Mouse (Mus musculus) kidney, postnatal 25 days (tissue): Measurements from ENCODE around the gene Ypel2.

ENCODE experiments used
- DNase-seq, 2 experiments: peaks; one replicate each; pipeline ENCODE4 v3.0.0; 2021; ENCODE audit warnings: mixed read lengths in 2 of 2

Ypel2 gene

DNA sequence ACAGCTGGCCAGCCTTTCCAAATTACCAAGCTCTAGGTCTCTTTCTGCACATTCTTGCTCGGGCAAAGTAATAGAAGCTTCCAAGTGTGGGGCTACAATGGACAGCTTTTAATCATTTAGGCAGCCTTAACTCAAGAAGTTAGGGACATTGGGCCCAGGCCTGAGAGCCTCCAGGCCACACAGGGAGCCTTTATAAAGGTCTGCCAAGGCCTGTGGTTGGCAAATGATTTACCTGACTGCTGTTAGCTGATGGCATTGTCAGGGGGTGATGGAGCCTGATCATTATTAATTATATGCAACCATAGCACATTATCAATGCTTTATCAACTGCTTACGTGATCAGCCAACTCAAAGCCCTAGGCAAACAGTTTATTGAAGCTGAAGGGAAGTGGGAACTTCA, 33.2 kb downstream of the Ypel2 start:
- peak; percentile 65 to 78 for DNase-seq

DNA sequence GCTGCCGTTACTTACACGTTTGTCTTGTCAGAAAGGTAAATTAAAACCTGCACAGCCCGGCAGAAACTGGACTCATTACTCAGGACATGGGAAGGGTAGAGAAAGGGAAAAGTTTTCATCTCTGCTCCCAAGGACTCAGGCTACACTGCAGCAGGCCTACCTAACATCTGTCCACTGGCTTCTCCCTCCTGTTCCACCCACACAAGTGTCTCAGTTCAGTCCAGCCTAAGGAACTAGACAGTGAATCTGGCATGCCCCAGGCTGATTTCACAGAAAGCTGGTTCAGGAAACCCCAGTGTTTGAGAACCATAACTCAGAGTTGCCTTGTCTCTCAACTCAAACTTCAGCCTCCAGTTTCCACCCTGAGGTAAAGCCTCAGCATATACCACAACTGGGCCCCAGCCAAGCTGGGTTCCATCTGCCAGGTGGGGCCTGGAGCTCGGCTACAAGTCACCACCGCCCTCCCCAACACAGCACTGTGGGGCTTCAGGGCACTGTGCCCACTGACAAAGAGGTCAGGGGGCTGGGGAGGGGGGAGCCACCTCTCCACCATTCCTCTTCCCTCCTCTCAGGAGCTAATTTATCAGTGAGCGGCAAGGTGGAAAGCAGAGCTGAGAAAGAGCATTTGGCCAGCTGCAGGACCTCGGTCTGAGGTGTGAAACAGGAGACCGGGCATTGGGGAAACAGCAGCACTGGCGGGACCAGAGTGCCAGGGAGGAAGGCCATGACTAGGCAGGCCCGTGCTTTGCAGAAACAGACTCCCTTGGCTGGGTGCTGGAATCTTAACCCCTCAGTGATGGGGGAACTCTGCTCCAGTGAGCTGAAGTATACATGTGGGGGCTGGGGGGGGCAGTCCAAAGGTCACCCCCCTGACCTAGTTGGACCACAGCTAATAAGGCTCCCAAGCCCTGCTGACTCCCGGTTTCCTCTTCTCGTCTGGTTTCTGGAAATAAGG, 34.5 kb downstream of the Ypel2 start:
- peak; percentile 90 to 95 for DNase-seq

DNA sequence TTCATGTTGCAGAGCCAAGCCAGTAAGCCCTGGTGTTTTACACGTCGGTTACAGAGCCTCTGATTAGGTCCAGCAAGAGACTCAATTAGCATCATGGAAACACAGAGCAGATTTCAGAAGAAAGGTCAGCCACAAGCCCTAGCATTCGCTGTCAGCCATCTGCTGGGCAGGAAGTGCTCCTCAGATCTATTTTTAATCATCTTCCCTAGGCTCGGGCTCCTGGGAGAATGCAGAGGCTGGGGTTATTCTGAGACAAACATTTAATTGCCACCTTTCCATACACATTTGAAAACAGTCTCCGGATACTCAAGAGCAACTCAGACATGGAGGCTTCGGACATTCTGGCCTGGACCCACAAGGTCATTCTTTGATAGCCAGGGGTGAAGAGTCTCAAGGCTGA, 35.3 kb downstream of the Ypel2 start:
- peak; percentile 42 to 57 for DNase-seq

DNA sequence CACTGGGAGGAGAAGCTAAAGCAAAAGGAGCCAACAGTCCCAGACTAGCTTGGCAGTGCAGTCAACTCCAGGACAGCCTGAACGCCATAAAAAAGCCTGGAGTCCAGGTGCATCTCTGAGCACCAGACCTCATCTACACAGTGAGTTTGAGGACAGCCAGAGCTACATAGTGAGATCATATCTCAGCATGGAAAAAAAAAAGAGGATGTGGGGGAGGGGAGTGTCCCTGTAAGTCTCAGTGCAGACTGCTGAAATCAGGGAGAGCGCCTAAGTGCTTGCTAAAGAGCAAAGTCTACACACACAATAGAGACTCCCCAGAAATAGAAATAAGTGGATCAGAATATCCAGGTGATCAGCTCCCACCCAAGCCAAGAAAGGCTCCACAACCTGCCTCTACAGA, 37.1 kb downstream of the Ypel2 start:
- DNase-seq: no peak

DNA sequence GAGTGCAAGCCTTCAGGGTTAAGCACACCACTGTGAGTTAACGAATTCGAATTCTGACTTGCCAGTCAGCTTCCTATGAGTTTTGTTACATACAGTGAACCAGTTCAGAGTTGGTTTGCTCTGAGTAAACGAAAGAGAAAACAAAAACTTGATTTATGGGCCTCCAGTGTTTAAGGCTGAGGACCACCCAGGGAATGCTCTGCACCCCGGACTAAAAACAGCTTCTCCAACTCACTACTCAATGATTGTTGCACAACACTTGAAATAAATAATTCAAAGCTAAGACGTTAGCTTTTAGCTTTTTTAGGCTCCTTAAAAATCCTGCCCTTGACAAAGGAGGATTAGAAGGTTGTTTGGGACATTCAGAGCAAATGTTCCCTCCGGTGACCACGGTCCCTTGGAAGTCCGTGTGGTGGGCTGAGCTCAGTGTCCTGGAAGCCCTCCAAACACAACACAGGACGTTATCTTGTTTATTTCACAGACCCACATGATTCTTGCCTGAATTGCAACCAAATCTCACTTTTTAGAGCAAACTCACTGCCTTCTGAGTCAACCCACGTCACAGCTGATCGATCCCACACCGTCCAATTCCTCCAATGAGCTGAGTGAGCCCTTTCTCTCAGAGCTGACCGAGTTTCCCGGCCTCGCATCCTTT, 38.8 kb downstream of the Ypel2 start:
- DNase-seq: peak; percentile 51 to 63

DNA sequence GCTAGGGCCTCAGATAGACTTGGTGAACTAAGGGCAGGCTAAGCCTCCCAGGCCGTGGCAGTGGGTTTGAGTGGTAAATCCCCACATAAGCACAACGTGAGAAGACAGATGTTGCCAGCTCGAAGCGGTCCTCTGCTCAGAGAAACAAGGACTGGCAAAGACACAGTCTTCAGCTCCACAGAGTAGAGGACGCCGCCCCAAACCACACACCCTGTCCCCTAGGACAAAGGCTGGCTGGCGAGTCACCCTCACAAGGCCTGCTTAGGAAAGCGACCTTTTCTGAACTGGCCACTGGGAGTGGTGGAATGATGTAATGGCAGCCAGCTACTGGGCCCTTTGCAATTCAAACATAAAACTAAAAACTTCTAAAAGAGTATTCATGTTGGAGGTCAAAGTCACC, 40.4 kb downstream of the Ypel2 start:
- peak in 1 of 2 experiments; percentile 75 for DNase-seq

DNA sequence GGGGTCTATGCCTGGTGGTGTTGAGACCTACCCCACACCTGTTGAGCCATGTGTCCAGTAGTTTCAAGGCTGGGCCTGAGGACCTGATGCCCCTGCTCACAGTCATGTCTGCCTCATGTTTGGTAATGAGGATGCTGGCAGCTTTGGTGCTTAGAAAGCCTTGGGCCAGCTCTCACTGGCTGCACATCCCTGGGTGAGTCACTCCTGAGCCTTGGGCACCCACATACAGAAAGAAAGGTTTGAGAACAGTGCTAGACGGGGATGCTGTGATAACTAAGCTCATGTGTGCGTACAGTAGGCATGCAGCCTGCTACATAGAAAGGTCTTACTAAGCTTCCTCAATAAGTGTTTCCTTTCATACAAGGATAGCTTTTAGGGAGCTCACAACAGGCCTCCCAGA, 40.8 kb downstream of the Ypel2 start:
- DNase-seq: no peak

DNA sequence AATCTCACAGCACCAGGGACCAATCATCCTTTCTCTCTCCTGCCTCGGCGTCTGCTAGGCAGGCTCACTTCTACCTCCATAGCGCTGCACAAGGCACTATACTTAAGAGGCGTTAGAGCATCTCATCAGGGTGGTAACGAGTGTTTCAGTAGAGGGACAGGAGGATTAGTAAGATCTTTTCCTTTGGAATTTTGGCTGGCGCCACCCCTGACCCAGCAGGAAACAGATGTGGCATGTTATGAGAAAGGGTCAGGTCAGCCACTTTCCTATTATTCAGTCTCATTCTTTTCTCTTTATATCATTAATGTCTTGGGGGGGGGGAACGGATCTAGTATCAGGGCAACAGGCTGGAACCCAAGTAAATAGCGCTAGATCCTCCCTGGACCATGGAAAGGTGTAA, 41.8 kb downstream of the Ypel2 start:
- DNase-seq: no peak

DNA sequence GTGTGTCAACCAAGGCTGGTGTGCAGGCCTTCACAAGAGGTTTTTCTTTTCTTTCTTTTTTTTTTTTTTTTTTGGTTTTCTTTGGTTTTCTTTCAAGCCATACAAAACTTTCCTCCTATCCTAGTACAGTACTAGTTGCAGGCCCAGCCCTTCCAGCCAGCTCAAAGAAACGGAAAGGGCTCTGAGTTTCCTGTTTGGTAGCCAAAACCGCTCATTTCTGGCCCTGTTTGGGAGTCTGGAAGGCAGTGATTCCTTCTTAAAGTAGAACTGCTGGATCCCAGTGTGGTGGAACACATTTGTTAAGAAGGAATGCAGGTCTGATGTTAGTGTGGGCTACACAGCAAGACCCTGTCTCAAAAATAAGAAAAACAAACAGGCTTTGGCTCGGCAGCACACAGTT, 43.0 kb downstream of the Ypel2 start:
- DNase-seq: no peak

DNA sequence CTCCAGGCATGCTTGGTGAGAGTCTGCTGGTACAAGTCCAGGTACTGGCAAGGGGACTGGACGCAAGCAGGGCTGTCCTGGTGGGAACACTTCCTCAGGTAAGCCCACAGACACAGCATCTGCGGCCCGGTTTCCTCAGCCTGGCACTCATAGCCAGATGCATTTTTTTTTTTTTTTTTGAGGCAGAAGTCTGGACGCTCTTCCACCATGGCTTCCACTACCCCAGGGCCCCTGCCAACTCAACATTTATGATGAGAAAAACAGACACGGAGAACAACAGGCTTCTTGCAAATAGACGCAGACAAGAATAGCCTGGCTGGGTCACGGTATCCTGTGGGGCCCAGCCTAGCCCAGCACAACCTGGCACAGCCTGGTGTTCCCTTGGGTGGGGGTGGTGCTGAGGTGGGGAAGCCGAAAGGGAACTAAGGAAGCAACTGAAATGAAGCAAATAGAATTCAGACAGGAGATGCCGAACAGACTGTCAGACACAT, 43.5 kb downstream of the Ypel2 start:
- DNase-seq: peak; percentile 31 to 72

DNA sequence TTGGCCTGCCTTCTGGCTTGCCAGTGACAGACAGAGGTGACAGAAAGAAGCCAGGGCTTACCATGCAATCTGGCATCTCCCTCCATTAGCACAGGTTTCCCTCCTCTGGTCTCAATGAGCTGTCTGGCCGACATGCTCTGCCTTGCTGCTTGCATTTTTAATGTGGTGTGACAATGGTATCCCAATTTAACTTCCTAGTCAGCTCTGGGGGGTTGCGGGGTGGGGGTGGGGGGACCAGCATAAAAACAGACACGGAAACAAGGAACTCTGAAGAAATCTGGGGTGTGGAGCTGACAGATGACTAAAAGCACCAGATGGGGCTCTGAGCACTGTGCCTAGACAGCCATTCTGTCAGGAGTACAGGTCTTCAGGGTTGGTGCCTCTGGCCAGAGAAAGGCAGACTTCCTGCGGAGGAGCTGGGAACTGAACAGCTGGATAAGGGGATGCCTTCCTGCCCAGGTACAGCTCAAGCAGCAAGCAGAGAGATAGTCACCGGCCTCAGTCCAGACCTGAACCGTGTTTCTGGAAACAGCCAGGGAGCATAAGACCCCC, 46.8 kb downstream of the Ypel2 start:
- DNase-seq: no peak

DNA sequence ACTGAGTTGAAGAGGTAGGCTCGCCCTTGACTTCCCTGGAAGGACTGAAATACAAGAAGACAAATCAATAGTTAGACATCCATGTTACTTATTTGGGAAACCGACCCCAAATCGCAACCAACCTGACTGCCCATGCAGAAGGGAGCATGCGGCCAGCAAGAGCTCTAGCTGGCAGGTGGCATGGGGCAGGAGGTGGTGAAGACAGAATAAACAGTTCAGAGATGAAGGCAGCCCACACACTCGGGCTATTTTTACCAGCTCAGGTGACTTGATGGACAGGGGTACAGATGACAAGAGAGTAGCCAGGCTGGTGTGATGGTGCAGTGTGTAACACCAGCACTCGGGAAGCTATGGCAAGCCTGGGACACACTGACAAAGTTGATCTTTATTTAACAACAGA, 47.6 kb downstream of the Ypel2 start:
- no peak for DNase-seq

DNA sequence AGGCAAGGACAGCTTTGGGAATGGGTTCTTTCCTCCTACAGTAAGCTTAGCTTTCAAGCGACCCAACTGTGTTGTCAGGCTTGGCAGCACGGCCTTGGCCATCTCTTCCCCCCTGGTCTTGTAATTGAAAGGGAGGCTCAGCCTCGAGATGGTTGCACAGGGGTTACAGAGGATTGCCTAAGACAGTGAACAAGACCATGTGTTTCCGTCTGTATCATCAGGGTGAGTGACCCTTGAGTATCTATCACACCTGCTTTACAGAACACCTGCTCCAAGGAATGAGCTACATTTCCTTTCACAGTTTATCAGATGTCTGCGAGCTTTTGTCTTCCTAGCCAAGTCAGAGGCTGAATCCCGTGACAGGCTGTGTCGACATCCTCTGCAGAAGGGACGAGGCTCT, 48.4 kb downstream of the Ypel2 start:
- no peak for DNase-seq

DNA sequence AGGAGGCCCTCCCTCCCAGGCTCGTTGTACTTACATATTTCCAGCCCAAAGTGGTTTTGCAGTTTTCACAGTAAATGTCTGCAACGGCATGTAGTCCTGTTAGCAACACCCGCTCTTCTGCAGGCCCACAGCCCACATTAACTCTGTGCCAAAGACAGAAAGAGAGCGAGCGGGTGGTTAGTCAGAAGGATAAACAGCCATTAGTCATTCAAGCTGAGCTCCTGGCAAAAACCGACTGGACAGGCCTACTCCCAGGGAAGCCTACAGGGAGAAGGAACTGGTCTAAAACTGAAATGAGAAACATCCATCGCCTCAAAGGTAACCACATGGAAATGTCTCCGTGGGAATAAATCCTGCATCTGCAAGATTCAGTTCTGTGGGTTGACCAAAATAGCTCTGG, 49.0 kb downstream of the Ypel2 start:
- DNase-seq: no peak

DNA sequence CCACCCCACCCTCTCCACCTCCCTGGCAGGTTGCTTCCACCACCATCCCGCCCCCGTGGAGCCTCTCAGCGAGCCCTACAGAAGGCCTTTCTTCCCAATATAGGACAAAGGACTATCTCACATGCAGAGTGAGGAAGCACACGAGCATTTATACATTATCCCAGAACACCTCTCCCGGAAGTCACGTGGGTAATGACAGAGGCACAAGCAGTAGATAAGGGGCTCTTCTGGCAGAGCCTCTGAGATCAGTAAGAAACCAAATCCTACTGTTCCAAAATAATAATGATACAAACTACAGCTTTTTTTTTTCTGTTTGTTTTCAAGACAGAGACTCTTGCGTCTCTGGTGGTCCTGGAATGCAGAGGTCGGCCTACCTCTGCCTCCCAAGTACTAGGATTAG, 51.6 kb downstream of the Ypel2 start:
- no peak for DNase-seq

DNA sequence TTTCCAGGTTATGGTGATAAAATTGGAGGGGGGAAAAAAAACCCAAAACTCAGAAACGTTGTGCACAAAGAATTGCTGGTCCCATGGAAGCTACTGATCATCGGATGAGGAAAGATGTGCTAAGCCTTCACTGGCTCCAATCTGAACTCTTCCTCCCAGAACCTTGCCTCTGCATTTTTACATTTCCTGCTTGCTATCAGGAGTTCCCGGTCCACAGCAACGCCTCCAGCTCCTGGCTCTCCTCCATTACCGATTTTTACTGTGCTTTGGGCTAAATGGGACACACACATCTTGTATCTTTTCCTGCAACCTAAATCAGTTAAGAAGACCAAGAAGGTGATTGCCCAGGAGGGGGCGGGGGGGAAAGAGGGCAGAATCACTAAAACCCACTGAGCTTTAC, 54.0 kb downstream of the Ypel2 start:
- DNase-seq: no peak

DNA sequence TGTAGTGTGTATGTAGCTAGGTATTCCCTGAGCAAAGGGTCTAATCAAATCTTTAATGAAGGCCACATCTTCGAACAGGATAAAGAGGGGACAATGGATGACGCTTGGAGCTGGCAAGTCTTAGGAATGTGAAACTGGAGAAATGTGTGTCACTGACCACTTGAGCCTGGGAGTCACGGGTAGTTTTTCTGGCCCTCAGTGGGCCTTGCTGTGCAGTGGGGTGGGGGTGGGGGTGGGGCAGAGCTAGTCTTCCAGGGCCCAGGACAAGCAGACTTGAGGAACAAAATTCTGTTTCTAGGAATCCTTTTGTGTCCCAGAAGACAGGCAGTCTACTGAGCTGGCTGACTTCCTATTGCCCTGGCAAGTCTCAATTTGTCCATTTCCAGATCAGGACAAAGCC, 55.0 kb downstream of the Ypel2 start:
- DNase-seq: no peak

DNA sequence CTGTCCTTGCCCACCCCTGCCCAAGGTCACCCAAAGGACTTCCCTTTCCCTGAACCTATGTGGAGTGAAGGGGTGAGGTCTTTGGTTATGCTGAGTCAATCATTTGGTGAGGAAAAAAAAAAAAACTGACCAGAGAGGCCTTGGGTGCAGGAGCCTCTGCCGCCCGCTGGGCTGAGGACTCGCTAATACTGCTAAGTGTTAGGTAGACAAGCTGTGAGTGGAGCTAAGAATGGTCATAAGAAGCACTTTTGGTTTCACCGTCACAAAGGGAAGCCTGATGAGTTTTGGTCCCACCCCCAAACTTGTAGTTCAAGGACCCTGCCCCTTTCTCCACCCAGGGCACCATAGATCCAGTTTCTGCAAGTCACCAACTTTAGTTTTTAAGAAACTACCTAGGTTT, 55.4 kb downstream of the Ypel2 start:
- no peak for DNase-seq

DNA sequence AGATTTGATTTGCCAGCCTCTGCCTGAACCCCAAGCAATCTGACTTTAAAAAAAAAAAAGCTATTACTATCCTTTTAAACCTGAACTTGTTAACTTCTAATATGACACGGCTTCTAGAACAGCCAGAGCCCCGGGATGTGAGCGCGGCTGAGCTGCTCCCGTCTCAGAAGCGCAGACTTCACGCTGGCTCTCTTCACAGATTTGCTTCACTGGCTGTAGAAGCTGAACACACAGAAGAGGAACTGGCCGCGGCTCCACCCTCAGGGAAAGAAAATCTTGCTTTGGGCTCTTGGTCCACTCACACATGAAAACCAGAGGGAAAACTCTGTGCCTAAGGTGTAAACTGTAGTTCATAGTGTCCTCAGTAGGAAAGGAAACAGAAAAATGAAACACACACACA, 56.6 kb downstream of the Ypel2 start:
- no peak for DNase-seq

DNA sequence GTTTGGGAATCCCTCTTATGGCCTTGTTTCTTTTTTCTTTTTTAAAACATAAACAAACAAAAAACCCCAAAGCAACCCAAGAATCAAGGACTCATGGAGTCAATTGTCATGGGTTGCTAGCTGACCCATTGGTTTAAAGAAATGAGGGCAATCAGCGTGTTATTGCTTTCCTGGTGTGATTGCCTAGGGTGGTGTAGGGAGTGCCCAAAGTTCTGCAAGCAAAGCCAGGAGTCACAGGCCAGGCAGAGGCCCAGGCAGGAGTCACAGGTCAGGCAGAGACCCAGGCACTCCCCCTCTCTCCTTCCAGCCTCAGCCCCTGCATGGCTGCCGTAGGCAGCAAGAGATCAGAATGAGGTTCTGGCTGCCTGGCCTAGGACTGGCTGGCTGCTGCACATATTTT, 58.6 kb downstream of the Ypel2 start:
- no peak for DNase-seq

DNA sequence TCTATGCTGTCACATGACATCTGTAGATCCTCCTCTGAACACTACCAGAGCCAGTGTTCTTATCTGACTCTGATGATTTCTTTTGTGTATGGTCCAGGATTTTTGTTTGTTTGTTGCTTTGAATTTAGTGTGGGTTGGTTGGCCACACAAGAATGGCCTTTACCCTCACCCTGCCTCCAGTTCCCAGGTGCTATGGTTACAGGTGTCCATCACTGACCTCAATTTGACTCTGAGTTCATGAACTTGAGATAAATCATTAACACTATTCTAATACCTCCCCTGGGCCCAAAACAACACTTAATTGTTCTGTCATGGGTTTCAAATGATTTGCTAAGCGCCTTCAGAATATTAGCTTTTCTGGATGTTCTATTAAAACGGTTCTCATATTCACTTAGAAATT, 61.3 kb downstream of the Ypel2 start:
- peak; percentile 28 to 61 for DNase-seq

DNA sequence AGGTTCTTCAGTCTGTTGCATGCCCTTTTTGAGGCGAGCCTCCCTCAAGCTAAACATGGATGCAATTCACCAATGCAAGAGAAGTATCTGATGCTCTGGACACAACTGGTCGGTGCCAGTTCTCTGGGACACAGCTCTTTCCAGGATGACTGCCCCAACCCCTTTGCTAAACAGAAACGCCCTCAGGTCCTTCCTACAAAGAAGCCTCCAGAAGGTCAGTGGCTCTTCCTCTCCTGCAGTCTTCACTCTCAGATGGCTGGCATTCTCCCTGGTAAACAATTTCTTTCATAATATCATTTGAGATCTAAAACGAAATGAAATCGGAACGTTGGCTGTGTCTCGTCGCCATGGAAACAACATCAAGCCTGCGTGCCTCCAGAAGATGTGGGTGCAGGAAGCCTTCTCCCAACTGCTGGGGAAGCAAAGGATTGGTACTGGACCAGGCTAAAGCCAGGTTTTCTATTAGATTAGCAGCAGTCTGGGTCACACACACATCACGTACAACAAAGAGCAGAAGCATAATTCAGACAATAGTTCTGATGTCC, 62.8 kb downstream of the Ypel2 start:
- DNase-seq: no peak

DNA sequence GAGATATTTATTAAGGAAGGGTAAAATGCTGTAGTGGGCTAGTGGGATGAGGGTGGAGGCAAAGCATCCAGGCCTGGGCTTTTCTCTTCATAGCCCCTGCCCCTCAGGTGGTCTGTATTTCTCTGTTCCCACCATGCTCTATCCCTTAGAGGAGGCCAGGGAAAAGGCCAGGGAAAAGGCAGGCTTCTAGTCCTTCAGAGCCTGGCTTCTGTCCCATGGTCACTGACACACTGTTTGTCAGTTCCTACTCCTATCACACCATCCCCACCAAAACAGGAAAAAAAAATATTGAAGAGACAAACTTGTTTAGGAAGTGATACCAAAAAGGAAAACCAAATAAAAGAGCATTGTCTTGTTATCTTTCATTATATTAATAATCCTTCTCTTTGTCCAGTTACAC, 63.5 kb downstream of the Ypel2 start:
- DNase-seq: no peak

DNA sequence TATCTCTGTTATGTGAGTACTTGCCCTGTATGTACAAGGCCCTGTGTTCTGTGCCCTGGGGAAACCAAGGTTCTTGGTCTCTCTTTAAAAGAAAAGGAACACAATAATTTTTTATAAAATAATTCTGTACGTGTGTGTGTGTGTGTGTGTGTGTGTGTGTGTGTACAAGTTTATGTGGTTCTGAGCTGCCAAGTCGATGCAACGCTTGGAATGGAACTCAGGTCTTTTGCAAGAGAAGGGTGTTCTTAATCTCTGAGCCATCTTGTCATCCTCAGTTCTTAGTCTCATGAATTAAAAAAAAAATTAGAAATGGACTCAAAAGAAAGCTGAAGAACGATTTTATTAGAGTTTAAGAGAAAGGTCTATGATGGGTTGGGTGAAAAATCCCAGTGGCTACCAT, 64.0 kb downstream of the Ypel2 start:
- no peak for DNase-seq
